Mouse (Mus musculus): Measurements from ENCODE around the gene Ypel3.

Gene Ypel3

GRCm38 (mm10) chr7:126818818-126819217, 42.1 kb downstream of the Ypel3 start:
- TF ChIP-seq CTCF (conservative IDR thresholded peaks at IDR 0.05; ENCODE audit: low read length) (peak; percentile 90), NANOG (IDR thresholded peaks at IDR 0.05; ENCODE audit: borderline replicate concordance, low read length) (no peak)

GRCm38 (mm10) chr7:126821835-126822511, 45.2 kb downstream of the Ypel3 start:
- peak overlapping the region; percentile 23; the same call in 1 of the 2 replicates for H3K4me3 ChIP-seq (replicated peaks; ENCODE audit: low read length)
- peaks cover 31% of the 10 kb centered on the region for H3K27me3 ChIP-seq (ENCODE audit: insufficient read depth, low read length)
- TF ChIP-seq CTCF (conservative IDR thresholded peaks at IDR 0.05; ENCODE audit: low read length): peak; percentile 99
- no peak for TF ChIP-seq POU5F1 (IDR thresholded peaks at IDR 0.05; ENCODE audit: borderline replicate concordance, low read length)
- peaks cover 46% of the 10 kb centered on the region for H3K4me1 ChIP-seq (replicated peaks; ENCODE audit: low read depth, low read length)
- no peaks in the 10 kb centered on the region for H3K36me3 ChIP-seq (ENCODE audit: insufficient read depth, low read length)
- H3K9me3 ChIP-seq (ENCODE audit: low read length): peaks cover 4% of the 10 kb centered on the region

More at GRCm38 (mm10) chr7:126818818-126819217, 42.1 kb downstream of the Ypel3 start:
- Histone ChIP-seq H3K27me3 (ENCODE audit: insufficient read depth, low read length) (peaks cover 18% of the 10 kb centered on the region), H3K36me3 (ENCODE audit: insufficient read depth, low read length) (no peaks in the 10 kb centered on the region), H3K4me1 (replicated peaks; ENCODE audit: low read depth, low read length) (peaks cover 43% of the 10 kb centered on the region), H3K9me3 (ENCODE audit: low read length) (peaks cover 4% of the 10 kb centered on the region), H3K4me3 (replicated peaks; ENCODE audit: low read length) (no peak overlapping the region)

GRCm38 (mm10) chr7:126822741-126823140, 46.0 kb downstream of the Ypel3 start:
- Histone ChIP-seq H3K4me1 (replicated peaks; ENCODE audit: low read depth, low read length) (peaks cover 40% of the 10 kb centered on the region), H3K27me3 (ENCODE audit: insufficient read depth, low read length) (peaks cover 33% of the 10 kb centered on the region), H3K36me3 (ENCODE audit: insufficient read depth, low read length) (no peaks in the 10 kb centered on the region), H3K9me3 (ENCODE audit: low read length) (peaks cover 4% of the 10 kb centered on the region), H3K4me3 (replicated peaks; ENCODE audit: low read length) (peak overlapping the region; percentile 61)
- TF ChIP-seq POU5F1 (IDR thresholded peaks at IDR 0.05; ENCODE audit: borderline replicate concordance, low read length) (no peak), CTCF (conservative IDR thresholded peaks at IDR 0.05; ENCODE audit: low read length) (no peak), NANOG (IDR thresholded peaks at IDR 0.05; ENCODE audit: borderline replicate concordance, low read length) (no peak)

DNA sequence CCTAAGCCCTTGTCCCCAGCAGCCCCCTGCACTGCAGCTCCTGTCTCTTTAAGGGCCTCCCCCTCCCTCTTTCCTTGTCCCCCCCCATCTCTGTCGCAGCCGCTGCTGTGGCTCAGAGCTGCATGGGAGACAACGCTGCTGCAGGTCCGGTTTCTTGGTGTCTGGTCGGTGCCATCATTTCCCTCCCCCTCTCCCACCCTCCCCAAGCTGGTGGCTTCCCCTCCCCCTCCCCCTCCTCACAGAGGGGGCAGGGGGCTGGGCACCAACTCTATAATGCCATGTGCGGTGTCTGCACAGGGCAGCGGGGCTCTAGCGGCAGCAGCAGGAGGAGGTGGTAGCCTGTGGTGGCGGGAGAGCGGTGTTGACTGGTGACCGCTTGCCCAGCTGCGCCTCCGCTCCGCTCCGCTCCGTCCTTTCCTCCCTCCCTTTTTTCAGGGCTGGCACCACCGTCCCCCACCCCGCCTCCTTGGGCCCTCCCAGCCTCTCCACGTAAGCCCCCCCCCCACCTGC, 46.5 kb downstream of the Ypel3 start:
- Histone ChIP-seq H3K36me3 (ENCODE audit: insufficient read depth, low read length) (no peaks in the 10 kb centered on the region), H3K4me3 (replicated peaks; ENCODE audit: low read length) (peak overlapping the region; percentile 61), H3K27me3 (ENCODE audit: insufficient read depth, low read length) (peaks cover 35% of the 10 kb centered on the region), H3K9me3 (ENCODE audit: low read length) (peaks cover 4% of the 10 kb centered on the region), H3K4me1 (replicated peaks; ENCODE audit: low read depth, low read length) (peaks cover 37% of the 10 kb centered on the region)
- no peak for TF ChIP-seq POU5F1 (IDR thresholded peaks at IDR 0.05; ENCODE audit: borderline replicate concordance, low read length)
- no peak for TF ChIP-seq CTCF (conservative IDR thresholded peaks at IDR 0.05; ENCODE audit: low read length)
- no peak for TF ChIP-seq NANOG (IDR thresholded peaks at IDR 0.05; ENCODE audit: borderline replicate concordance, low read length)

DNA sequence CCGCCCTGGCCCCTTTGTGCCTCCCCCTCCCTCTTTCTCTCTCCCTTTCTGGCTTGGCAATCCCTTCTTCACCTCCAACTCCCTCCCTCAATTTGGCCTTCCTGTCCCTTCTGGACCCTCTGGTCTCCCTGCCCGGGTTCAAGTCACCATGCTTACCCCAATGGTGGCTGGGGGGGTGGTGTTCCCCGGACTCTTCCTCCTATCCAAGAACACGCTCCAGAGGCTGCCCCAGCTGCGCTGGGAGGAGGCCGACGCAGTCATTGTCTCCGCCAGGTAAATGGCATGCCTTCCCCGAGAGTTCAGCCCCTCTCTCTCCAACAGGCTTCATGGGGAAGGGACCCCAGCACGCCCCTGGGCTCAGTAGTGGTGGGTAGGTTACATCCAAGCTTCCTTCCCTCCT, 47.2 kb downstream of the Ypel3 start:
- Histone ChIP-seq H3K4me1 (replicated peaks; ENCODE audit: low read depth, low read length) (peaks cover 43% of the 10 kb centered on the region), H3K4me3 (replicated peaks; ENCODE audit: low read length) (peak overlapping the region; percentile 60), H3K9me3 (ENCODE audit: low read length) (peaks cover 3% of the 10 kb centered on the region), H3K36me3 (ENCODE audit: insufficient read depth, low read length) (no peaks in the 10 kb centered on the region), H3K27me3 (ENCODE audit: insufficient read depth, low read length) (peaks cover 35% of the 10 kb centered on the region)
- TF ChIP-seq CTCF (conservative IDR thresholded peaks at IDR 0.05; ENCODE audit: low read length): no peak
- no peak for TF ChIP-seq NANOG (IDR thresholded peaks at IDR 0.05; ENCODE audit: borderline replicate concordance, low read length)
- TF ChIP-seq POU5F1 (IDR thresholded peaks at IDR 0.05; ENCODE audit: borderline replicate concordance, low read length): no peak

GRCm38 (mm10) chr7:126825403-126825802, 48.6 kb downstream of the Ypel3 start:
- no peak for TF ChIP-seq CTCF (conservative IDR thresholded peaks at IDR 0.05; ENCODE audit: low read length)
- no peak for TF ChIP-seq POU5F1 (IDR thresholded peaks at IDR 0.05; ENCODE audit: borderline replicate concordance, low read length)
- TF ChIP-seq NANOG (IDR thresholded peaks at IDR 0.05; ENCODE audit: borderline replicate concordance, low read length): no peak

DNA sequence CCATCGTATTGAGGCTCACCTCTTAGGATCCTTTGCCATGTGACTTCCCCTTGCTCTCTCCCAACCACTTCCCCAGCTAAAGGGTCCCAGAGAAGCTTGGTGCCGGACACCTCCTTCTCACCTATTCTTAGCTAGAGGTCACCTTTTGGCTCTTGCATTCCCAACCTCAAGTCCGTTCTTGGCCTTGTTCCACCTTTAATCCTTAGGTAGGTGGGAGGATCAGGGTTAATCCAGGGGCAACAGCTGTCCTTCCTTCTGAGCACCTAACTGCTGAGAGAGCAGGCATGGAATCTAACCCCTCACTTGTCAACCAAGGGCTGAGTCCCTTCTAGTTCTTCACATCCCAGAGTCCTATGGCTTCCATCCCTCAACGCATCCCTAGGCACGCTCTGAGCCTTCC, 49.2 kb downstream of the Ypel3 start:
- Histone ChIP-seq H3K36me3 (ENCODE audit: insufficient read depth, low read length) (no peaks in the 10 kb centered on the region), H3K9me3 (ENCODE audit: low read length) (no peaks in the 10 kb centered on the region), H3K4me3 (replicated peaks; ENCODE audit: low read length) (no peak overlapping the region), H3K4me1 (replicated peaks; ENCODE audit: low read depth, low read length) (peaks cover 51% of the 10 kb centered on the region), H3K27me3 (ENCODE audit: insufficient read depth, low read length) (peaks cover 54% of the 10 kb centered on the region)
- TF ChIP-seq CTCF (conservative IDR thresholded peaks at IDR 0.05; ENCODE audit: low read length) (no peak), NANOG (IDR thresholded peaks at IDR 0.05; ENCODE audit: borderline replicate concordance, low read length) (no peak), POU5F1 (IDR thresholded peaks at IDR 0.05; ENCODE audit: borderline replicate concordance, low read length) (no peak)

More at GRCm38 (mm10) chr7:126825403-126825802, 48.6 kb downstream of the Ypel3 start:
- H3K4me1 ChIP-seq (replicated peaks; ENCODE audit: low read depth, low read length): peaks cover 49% of the 10 kb centered on the region
- H3K27me3 ChIP-seq (ENCODE audit: insufficient read depth, low read length): peaks cover 49% of the 10 kb centered on the region
- no peaks in the 10 kb centered on the region for H3K36me3 ChIP-seq (ENCODE audit: insufficient read depth, low read length)
- no peak overlapping the region for H3K4me3 ChIP-seq (replicated peaks; ENCODE audit: low read length)
- no peaks in the 10 kb centered on the region for H3K9me3 ChIP-seq (ENCODE audit: low read length)
